Mouse (Mus musculus) MEL (cell line): ENCODE data around the gene Erap1.
A peak's percentile ranks its signal among the peaks of the same experiment; 100 is the strongest.

Source experiments
- CTCF ChIP-seq, 3 experiments: IDR thresholded peaks in 2 of 3; conservative IDR thresholded peaks in 1 of 3; 2 replicates each; pipeline ENCODE4 v1.5.1; 2011 to 2012; ENCODE audit warnings: low read length in 3 of 3, low read depth in 2 of 3, mild to moderate bottlenecking in 2 of 3, improper control_type of control experiment in 1 of 3, inconsistent platforms in 1 of 3, mixed read lengths in 1 of 3, moderate library complexity in 1 of 3; ENCODE audit not compliant: control insufficient read depth in 1 of 3, insufficient read depth in 1 of 3, poor library complexity in 1 of 3, severe bottlenecking in 1 of 3
- EP300 ChIP-seq, 2 experiments: IDR thresholded peaks; 2 replicates each; pipeline ENCODE4 v1.6.1; 2011; ENCODE audit warnings: improper control_type of control experiment in 2 of 2, low read length in 2 of 2, low read depth in 1 of 2, mild to moderate bottlenecking in 1 of 2
- MAX ChIP-seq: IDR thresholded peaks from 2 replicates; pipeline ENCODE4 v1.6.1; 2011; ENCODE audit warnings: low read length, improper control_type of control experiment
- POLR2A ChIP-seq, 2 experiments: IDR thresholded peaks; 2 replicates each; pipeline ENCODE4 v1.6.1; 2011 to 2012; ENCODE audit warnings: low read length in 2 of 2, mild to moderate bottlenecking in 2 of 2, control low read depth in 1 of 2, improper control_type of control experiment in 1 of 2, low read depth in 1 of 2, moderate library complexity in 1 of 2; ENCODE audit not compliant: control insufficient read depth in 1 of 2, insufficient read depth in 1 of 2, poor library complexity in 1 of 2
- TBP ChIP-seq: IDR thresholded peaks from 2 replicates; pipeline ENCODE4 v1.8.0; 2011; ENCODE audit warnings: low read depth, low read length, improper control_type of control experiment
- USF2 ChIP-seq, 2 experiments: IDR thresholded peaks; 2 replicates each; pipeline ENCODE4 v1.6.1; 2011 to 2012; ENCODE audit warnings: improper control_type of control experiment in 2 of 2, low read length in 2 of 2, borderline replicate concordance in 1 of 2, inconsistent platforms in 1 of 2, low read depth in 1 of 2, mild to moderate bottlenecking in 1 of 2; ENCODE audit not compliant: insufficient read depth in 1 of 2

GRCm38 (mm10) chr13:74735834-74736233 lies 96.5 kb downstream of the Erap1 start:
- TF ChIP-seq TBP (no peak), MAX (no peak), USF2 (IDR thresholded peaks at IDR 0.05; ENCODE audit: borderline replicate concordance in 1 of 2, insufficient read depth in 1 of 2, low read depth in 1 of 2, low read length in 2 of 2) (no peak), CTCF (IDR thresholded peaks at IDR 0.05 in 2 of 3, conservative IDR thresholded peaks at IDR 0.05 in 1 of 3; ENCODE audit: control insufficient read depth in 1 of 3, insufficient read depth in 1 of 3, low read depth in 2 of 3, low read length in 3 of 3, poor library complexity in 1 of 3, severe bottlenecking in 1 of 3) (no peak), EP300 (IDR thresholded peaks at IDR 0.05; ENCODE audit: low read depth in 1 of 2, low read length in 2 of 2) (peak; percentile 63 to 72), POLR2A (IDR thresholded peaks at IDR 0.05; ENCODE audit: control insufficient read depth in 1 of 2, insufficient read depth in 1 of 2, low read depth in 1 of 2, low read length in 2 of 2, poor library complexity in 1 of 2) (no peak)
